Mouse (Mus musculus): Measurements from ENCODE around the gene Ctxn1. TPM values are rescaled to one million over a fixed set of nuclear protein-coding genes. Genes with fewer than 3 reads are reported as not detected.

Gene Ctxn1
- 805 and 1,080 TPM in 2 replicates for polyA plus RNA-seq (2021; fragmentation: Nextera tagmentation)
- long read RNA-seq, experiment 1, transcript Ctxn1-201 (2 exons, 1,212 nt): major isoform, 586 of 607 reads
- long read RNA-seq, experiment 1, partial matches to known transcripts: 20 of 607 reads
- long read RNA-seq, experiment 1, other reads (novel, unspliced or antisense): 1 of 607 reads
- long read RNA-seq, experiment 2, transcript Ctxn1-201 (2 exons, 1,212 nt): major isoform, 457 of 533 reads
- long read RNA-seq, experiment 2, partial matches to known transcripts: 74 of 533 reads
- long read RNA-seq, experiment 2, other reads (novel, unspliced or antisense): 2 of 533 reads

DNA sequence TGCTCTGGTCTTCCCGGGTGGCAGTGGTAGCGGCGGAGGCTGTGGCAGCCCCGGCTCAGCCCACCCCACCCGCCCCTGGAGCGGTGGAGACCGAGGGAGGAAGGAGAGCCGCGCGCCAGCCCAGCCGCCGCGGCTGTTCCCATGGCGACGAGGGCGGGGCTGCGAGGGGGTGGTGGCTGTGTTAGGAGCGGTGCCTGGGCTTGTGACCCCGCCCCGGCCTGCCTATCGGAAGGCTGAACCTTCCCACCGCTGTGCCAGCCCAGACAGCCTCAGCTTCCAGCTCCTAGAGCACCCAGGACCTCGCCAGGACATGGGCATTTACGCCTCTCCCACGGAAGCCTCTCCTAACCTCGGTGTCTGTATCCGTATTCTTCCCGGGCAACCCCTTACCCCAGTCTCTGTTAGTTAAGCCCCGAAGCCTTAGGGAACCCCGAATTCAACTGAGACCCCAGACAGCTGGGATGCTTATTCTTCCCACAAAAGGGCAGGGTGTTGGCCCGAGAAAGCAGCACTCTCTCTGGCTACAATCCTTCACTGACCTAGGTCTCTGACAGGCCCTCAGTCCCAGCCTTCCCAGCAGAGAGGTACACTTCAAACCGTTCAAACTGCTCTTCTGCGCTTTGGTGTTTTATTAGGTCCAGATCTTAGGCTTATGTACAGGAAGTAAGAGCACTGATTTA, at the start of gene Ctxn1:
TSS of gene Ctxn1 (minus strand) at position 150 of the 680 bp plus-strand sequence.

DNA sequence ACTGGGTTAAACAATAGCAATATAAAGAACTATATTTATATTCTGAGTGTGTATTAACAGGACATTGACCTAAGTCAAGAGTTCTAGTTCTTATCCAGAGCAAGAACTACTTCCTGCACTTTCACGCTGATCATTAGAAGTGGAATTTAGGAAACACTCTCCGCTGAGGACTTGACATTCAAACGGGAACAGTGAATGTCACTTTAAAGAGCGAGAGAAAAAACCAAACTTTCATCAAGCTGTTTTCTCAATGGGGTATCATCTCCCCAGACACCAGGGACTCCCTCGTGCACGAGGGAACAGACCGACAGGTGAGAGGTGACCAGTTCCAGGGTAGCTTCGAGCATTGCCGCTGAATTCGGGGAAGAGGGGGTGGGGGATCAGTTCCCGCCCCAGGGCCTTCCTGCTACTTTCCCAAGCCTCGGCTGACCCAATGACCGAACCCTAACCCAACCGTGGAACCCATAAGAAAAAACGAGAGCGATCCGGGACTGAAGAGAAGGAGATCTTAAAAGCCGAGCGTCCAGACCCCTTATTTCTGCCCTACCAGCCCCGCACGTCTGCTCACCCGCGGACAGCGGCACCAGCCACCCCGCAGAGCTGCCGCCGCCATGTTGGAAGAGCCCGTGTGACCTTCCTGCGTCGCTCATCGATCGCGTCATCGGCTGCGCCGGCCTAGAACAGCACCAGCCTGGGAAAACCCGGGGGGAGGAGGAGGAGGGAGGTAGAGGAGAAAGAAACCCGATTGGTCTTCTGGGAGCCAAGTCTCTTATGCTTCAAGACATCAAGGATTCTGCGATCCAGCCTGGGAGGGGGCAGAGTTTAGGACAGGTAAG, 16.4 kb upstream of the Ctxn1 start, which contains the start of gene Timm44:
TSS of gene Timm44 (minus strand) at position 639 of the 836 bp plus-strand sequence.

GRCm38 (mm10) chr8:4252934-4253841, 5.9 kb downstream of the Ctxn1 start, which contains the start of gene Snapc2:
TSS of gene Snapc2 (plus strand) at chr8:4253080.

DNA sequence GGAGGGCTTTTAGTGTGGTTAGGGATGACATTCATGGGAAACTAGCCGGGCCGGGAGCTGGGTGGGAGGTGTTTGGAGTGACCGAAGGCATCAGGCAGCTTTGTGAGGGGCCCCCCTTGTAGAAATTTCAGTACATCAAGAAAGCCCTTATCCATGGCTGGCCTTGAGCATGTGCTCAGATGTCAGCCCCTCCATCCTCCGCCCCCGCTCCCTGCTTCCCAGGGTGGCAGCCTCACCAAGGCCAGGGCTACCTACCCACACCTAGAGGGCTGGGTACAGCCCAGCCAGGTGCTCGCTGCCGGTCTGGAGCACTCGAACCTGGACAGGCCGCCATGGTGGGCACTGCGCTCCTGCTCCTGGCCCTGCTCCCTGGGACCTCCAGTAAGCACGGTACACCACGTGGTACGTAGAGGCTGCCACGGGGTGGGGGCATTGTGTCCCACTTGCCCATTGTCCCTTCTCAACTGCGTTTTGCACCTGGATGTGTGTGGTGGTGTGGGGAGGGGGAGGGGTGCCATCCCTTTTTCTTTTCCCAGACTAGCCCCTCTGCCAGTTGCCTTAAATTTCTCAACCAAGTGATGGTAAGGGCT, 11.0 kb downstream of the Ctxn1 start, which contains the start of gene Tgfbr3l:
TSS of gene Tgfbr3l (plus strand) at position 264 of the 590 bp plus-strand sequence.

GRCm38 (mm10) chr8:4238434-4239192, 20.5 kb downstream of the Ctxn1 start, which contains the start of the genes Map2k7 and Gm49320:
TSS of gene Map2k7 (plus strand) at chr8:4238740.
TSS of gene Gm49320 (plus strand) at chr8:4238865.

GRCm38 (mm10) chr8:4226739-4227347, 32.2 kb downstream of the Ctxn1 start, which contains the start of gene Lrrc8e:
TSS of gene Lrrc8e (plus strand) at chr8:4226827.

DNA sequence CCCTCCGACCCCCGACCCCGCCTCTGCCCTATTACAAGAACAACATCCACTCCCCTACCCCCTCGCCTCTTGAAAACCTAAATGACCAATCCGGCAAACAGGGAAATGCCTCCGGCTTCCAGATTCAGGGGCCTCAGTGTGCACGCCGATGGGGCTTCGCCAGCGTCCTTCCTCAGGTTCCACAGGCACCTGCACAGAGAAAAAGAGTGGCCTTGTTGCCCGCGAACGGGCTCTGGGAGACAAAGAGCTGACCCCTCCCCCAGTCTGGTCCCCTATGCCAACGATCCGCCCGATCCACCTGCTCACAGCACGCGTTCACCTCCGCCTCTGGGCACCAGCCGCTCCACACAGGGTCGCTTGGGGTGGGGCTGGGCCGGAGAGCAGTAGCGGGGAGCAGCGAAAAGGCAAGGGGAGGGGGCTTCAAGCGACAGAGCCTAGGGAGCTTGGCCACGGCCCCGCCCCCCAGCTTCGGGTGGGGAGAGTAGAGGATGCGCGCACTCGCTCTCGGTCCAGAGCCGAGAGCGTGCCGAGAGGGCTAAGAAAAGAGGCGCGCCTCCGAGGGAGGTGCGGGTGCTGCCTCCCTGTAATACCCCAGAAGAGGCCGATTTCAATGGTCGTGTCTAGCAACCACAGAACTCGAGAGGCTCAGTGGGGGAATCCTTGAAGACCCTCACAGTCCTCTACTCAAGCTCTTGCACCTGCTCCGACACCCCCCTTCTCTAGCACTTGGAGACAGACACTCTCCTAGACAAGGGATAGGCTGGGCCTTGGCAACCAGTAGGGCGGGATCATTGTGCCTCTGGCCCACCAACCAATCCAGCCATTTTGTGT, 42.1 kb downstream of the Ctxn1 start, which contains the start of gene Prr36:
TSS of gene Prr36 (minus strand) at position 669 of the 831 bp plus-strand sequence.

Other genes starting within 250 kb of the Ctxn1 start
- gene Cd209f, start 153.4 kb downstream of the Ctxn1 start, polyA plus RNA-seq (2021; fragmentation: Nextera tagmentation): 2.2 and 3.6 TPM in 2 replicates
- gene Cd209g, start 125.2 kb downstream of the Ctxn1 start, polyA plus RNA-seq (2021; fragmentation: Nextera tagmentation): 0.92 and 1.0 TPM in 2 replicates
- gene Evi5l, start 92.7 kb downstream of the Ctxn1 start, polyA plus RNA-seq (2021; fragmentation: Nextera tagmentation): 26.2 and 31.9 TPM in 2 replicates
- 10.1 and 29.3 TPM in 2 replicates for gene Prr36, start 41.8 kb downstream of the Ctxn1 start, polyA plus RNA-seq (2021; fragmentation: Nextera tagmentation)
- gene Lrrc8e, start 32.4 kb downstream of the Ctxn1 start, polyA plus RNA-seq (2021; fragmentation: Nextera tagmentation): not detected in 2 replicates
- 16.4 and 27.4 TPM in 2 replicates for gene Map2k7, start 20.5 kb downstream of the Ctxn1 start, polyA plus RNA-seq (2021; fragmentation: Nextera tagmentation)
- gene Gm49320, start 20.4 kb downstream of the Ctxn1 start, polyA plus RNA-seq (2021; fragmentation: Nextera tagmentation): 0.04 TPM in 1 of 2 replicates, not detected in the other
- 0.68 TPM in 1 of 2 replicates, not detected in the other for gene Tgfbr3l, start 11.1 kb downstream of the Ctxn1 start, polyA plus RNA-seq (2021; fragmentation: Nextera tagmentation)
- gene Snapc2, start 6.2 kb downstream of the Ctxn1 start, polyA plus RNA-seq (2021; fragmentation: Nextera tagmentation): 37.0 and 43.5 TPM in 2 replicates
- gene Timm44, start 16.6 kb upstream of the Ctxn1 start, polyA plus RNA-seq (2021; fragmentation: Nextera tagmentation): 31.6 and 51.3 TPM in 2 replicates
- gene Ccl25, start 65.9 kb upstream of the Ctxn1 start, polyA plus RNA-seq (2021; fragmentation: Nextera tagmentation): 17.9 and 19.3 TPM in 2 replicates
- gene Elavl1, start 66.1 kb upstream of the Ctxn1 start, polyA plus RNA-seq (2021; fragmentation: Nextera tagmentation): 36.1 and 55.5 TPM in 2 replicates
- gene Cers4, start 233.8 kb upstream of the Ctxn1 start, polyA plus RNA-seq (2021; fragmentation: Nextera tagmentation): 26.5 and 34.0 TPM in 2 replicates